Mouse (Mus musculus) MEL (cell line): Measurements from ENCODE around the gene Agpat4. TPM values are rescaled to one million over a fixed set of nuclear protein-coding genes. Genes with fewer than 3 reads are reported as not detected.

ENCODE experiments used
- DNase-seq: peaks from one replicate; pipeline ENCODE4 v3.0.0; 2011; ENCODE audit warnings: low read depth, low spot score
- H3K27ac ChIP-seq: 2 replicates; pipeline ENCODE4 v1.5.1; 2012; ENCODE audit warnings: low read depth, mild to moderate bottlenecking, control low read depth, low read length, moderate library complexity; ENCODE audit not compliant: control insufficient read depth
- H3K27me3 ChIP-seq, 2 experiments: fragments of 150-350 bp in 1 of 2; sonication (generic) in 1 of 2; 2 replicates each; pipeline ENCODE4 v1.6.1; 2012; ENCODE audit warnings: low read length in 2 of 2, mild to moderate bottlenecking in 2 of 2, improper control_type of control experiment in 1 of 2, moderate library complexity in 1 of 2; ENCODE audit not compliant: insufficient read depth in 2 of 2, control insufficient read depth in 1 of 2
- H3K36me3 ChIP-seq, 2 experiments: 2 replicates each; pipeline ENCODE4 v1.6.1; 2012 to 2014; ENCODE audit warnings: low read length in 2 of 2, improper control_type of control experiment in 1 of 2, inconsistent platforms in 1 of 2, mild to moderate bottlenecking in 1 of 2; ENCODE audit not compliant: insufficient read depth in 2 of 2, control insufficient read depth in 1 of 2
- H3K4me1 ChIP-seq, 2 experiments: fragments of 150-350 bp in 1 of 2; sonication (generic) in 1 of 2; 2 replicates each; pipeline ENCODE4 v1.6.1; 2012; ENCODE audit warnings: low read length in 2 of 2, improper control_type of control experiment in 1 of 2, mild to moderate bottlenecking in 1 of 2; ENCODE audit not compliant: insufficient read depth in 2 of 2, control insufficient read depth in 1 of 2
- H3K4me3 ChIP-seq, 2 experiments: fragments of 150-350 bp in 1 of 2; sonication (generic) in 1 of 2; 2 replicates each; pipeline ENCODE4 v1.5.1; 2012; ENCODE audit warnings: low read depth in 2 of 2, low read length in 2 of 2, mild to moderate bottlenecking in 2 of 2, moderate library complexity in 2 of 2, control low read depth in 1 of 2, improper control_type of control experiment in 1 of 2; ENCODE audit not compliant: control insufficient read depth in 1 of 2, insufficient read depth in 1 of 2
- H3K79me2 ChIP-seq: 2 replicates; pipeline ENCODE4 v1.6.1; 2012; ENCODE audit warnings: mild to moderate bottlenecking, low read length, moderate library complexity; ENCODE audit not compliant: control insufficient read depth, poor library complexity, insufficient read depth
- H3K9ac ChIP-seq: 2 replicates; pipeline ENCODE4 v1.6.1; 2012; ENCODE audit warnings: low read depth, mild to moderate bottlenecking, control low read depth, low read length, moderate library complexity; ENCODE audit not compliant: control insufficient read depth, poor library complexity, severe bottlenecking
- H3K9me3 ChIP-seq: fragments of 150-350 bp; sonication (generic); replicated peaks from 2 replicates; pipeline ENCODE4 v1.6.1; 2012; ENCODE audit warnings: mild to moderate bottlenecking, low read length, improper control_type of control experiment, moderate library complexity; ENCODE audit not compliant: insufficient read depth
- BHLHE40 ChIP-seq: IDR thresholded peaks from 2 replicates; pipeline ENCODE4 v1.6.1; 2012; ENCODE audit warnings: low read depth, mild to moderate bottlenecking, inconsistent platforms, low read length, improper control_type of control experiment, borderline replicate concordance
- CHD1 ChIP-seq: IDR thresholded peaks from 2 replicates; pipeline ENCODE4 v1.6.1; 2012; ENCODE audit warnings: low read depth, mild to moderate bottlenecking, inconsistent platforms, low read length, improper control_type of control experiment
- CHD2 ChIP-seq: IDR thresholded peaks from 2 replicates; pipeline ENCODE4 v1.6.1; 2011; ENCODE audit warnings: low read length, improper control_type of control experiment
- CTCF ChIP-seq, 3 experiments: IDR thresholded peaks in 2 of 3; conservative IDR thresholded peaks in 1 of 3; 2 replicates each; pipeline ENCODE4 v1.5.1; 2011 to 2012; ENCODE audit warnings: low read length in 3 of 3, low read depth in 2 of 3, mild to moderate bottlenecking in 2 of 3, improper control_type of control experiment in 1 of 3, inconsistent platforms in 1 of 3, mixed read lengths in 1 of 3, moderate library complexity in 1 of 3; ENCODE audit not compliant: control insufficient read depth in 1 of 3, insufficient read depth in 1 of 3, poor library complexity in 1 of 3, severe bottlenecking in 1 of 3
- EP300 ChIP-seq, 2 experiments: IDR thresholded peaks; 2 replicates each; pipeline ENCODE4 v1.6.1; 2011; ENCODE audit warnings: improper control_type of control experiment in 2 of 2, low read length in 2 of 2, low read depth in 1 of 2, mild to moderate bottlenecking in 1 of 2
- GABPA ChIP-seq: IDR thresholded peaks from 2 replicates; pipeline ENCODE4 v1.6.1; 2012; ENCODE audit warnings: low read depth, mild to moderate bottlenecking, inconsistent platforms, low read length, improper control_type of control experiment, moderate library complexity
- GATA1 ChIP-seq: IDR thresholded peaks from 2 replicates; pipeline ENCODE4 v1.6.1; 2011; ENCODE audit warnings: low read depth, low read length, improper control_type of control experiment
- KAT2A ChIP-seq: conservative IDR thresholded peaks from 2 replicates; pipeline ENCODE4 v1.6.1; 2012; ENCODE audit warnings: low read depth, low read length, improper control_type of control experiment, inconsistent platforms
- MAFK ChIP-seq: IDR thresholded peaks from 2 replicates; pipeline ENCODE4 v1.6.1; 2011; ENCODE audit warnings: low read depth, mild to moderate bottlenecking, low read length, improper control_type of control experiment, borderline replicate concordance
- MAX ChIP-seq: IDR thresholded peaks from 2 replicates; pipeline ENCODE4 v1.6.1; 2011; ENCODE audit warnings: low read length, improper control_type of control experiment
- NRF1 ChIP-seq: IDR thresholded peaks from 2 replicates; pipeline ENCODE4 v1.6.1; 2014; ENCODE audit warnings: low read depth, mild to moderate bottlenecking, inconsistent platforms, low read length, improper control_type of control experiment, moderate library complexity; ENCODE audit not compliant: poor library complexity, insufficient read depth, severe bottlenecking
- POLR2AphosphoS2 ChIP-seq: IDR thresholded peaks from 2 replicates; pipeline ENCODE4 v1.6.1; 2011; ENCODE audit warnings: low read length, improper control_type of control experiment
- RCOR1 ChIP-seq: IDR thresholded peaks from 2 replicates; pipeline ENCODE4 v1.6.1; 2012; ENCODE audit warnings: low read depth, mild to moderate bottlenecking, inconsistent platforms, low read length, improper control_type of control experiment
- SIN3A ChIP-seq: IDR thresholded peaks from 2 replicates; pipeline ENCODE4 v1.6.1; 2012; ENCODE audit warnings: low read length, improper control_type of control experiment, inconsistent platforms
- TAL1 ChIP-seq: IDR thresholded peaks from 2 replicates; pipeline ENCODE4 v1.6.1; 2012; ENCODE audit warnings: mild to moderate bottlenecking, inconsistent platforms, low read length, moderate library complexity, mixed read lengths
- TCF12 ChIP-seq: IDR thresholded peaks from 2 replicates; pipeline ENCODE4 v1.6.1; 2014; ENCODE audit warnings: low read depth, mild to moderate bottlenecking, inconsistent platforms, low read length, improper control_type of control experiment, moderate library complexity
- UBTF ChIP-seq: IDR thresholded peaks from 2 replicates; pipeline ENCODE4 v1.6.1; 2012; ENCODE audit warnings: low read depth, mild to moderate bottlenecking, inconsistent platforms, low read length, improper control_type of control experiment, moderate library complexity, borderline replicate concordance; ENCODE audit not compliant: insufficient read depth
- ZC3H11A ChIP-seq: IDR thresholded peaks from 2 replicates; pipeline ENCODE4 v1.6.1; 2012; ENCODE audit warnings: low read depth, mild to moderate bottlenecking, inconsistent platforms, low read length, improper control_type of control experiment
- polyA plus RNA-seq, 2 experiments: library from polyadenylated mRNA; stranded (reverse) in 1 of 2; unstranded in 1 of 2; fragments of >175 nt in 1 of 2; fragments of >200 nt in 1 of 2; gene quantifications; 2 replicates each; pipeline versions ENCODE4 v1.2.1 to v1.2.4; 2012; ENCODE audit warnings: low replicate concordance in 2 of 2, low read depth in 1 of 2; ENCODE audit not compliant: insufficient read length in 2 of 2, insufficient read depth in 1 of 2, missing spikeins in 1 of 2
- total RNA-seq: library from RNA; depleted of rRNA; stranded (reverse); fragments of 300-350 nt; gene quantifications from 2 replicates; pipeline ENCODE4 v1.2.3, GENCODE M21; 2012

Agpat4 gene
- total and polyA plus RNA-seq, 3 experiments, result 3.3 to 9.3 TPM; not detected in 1

GRCm38 (mm10) chr17:12182702-12183485 is 64.4 kb downstream of the Agpat4 start:
- Histone ChIP-seq H3K27me3 (no peaks in the 10 kb centered on the region), H3K9me3 (no peaks in the 10 kb centered on the region), H3K4me3 (no peak overlapping the region), H3K36me3 (peaks cover 0 to 21% of the 10 kb centered on the region in 2 experiments; a peak in 2 of 4 replicates), H3K9ac (no peak overlapping the region), H3K27ac (no peak overlapping the region), H3K79me2 (no peaks in the 10 kb centered on the region), H3K4me1 (peaks cover 16 to 21% of the 10 kb centered on the region in 2 experiments)
- DNase-seq, result no peak
- no peak for TF ChIP-seq UBTF
- TF ChIP-seq TAL1, result no peak
- no peak for TF ChIP-seq CTCF (IDR thresholded peaks at IDR 0.05 in 2 of 3, conservative IDR thresholded peaks at IDR 0.05 in 1 of 3; ENCODE audit: control insufficient read depth in 1 of 3, insufficient read depth in 1 of 3, low read depth in 2 of 3, low read length in 3 of 3, poor library complexity in 1 of 3, severe bottlenecking in 1 of 3)
- no peak for TF ChIP-seq POLR2AphosphoS2
- TF ChIP-seq BHLHE40, result no peak
- TF ChIP-seq TCF12, result no peak
- TF ChIP-seq ZC3H11A, result no peak

GRCm38 (mm10) chr17:12184283-12184682 is 65.8 kb downstream of the Agpat4 start:
- Histone ChIP-seq H3K4me3 (no peak overlapping the region), H3K9me3 (no peaks in the 10 kb centered on the region), H3K9ac (no peak overlapping the region), H3K79me2 (no peaks in the 10 kb centered on the region), H3K4me1 (peaks cover 16 to 21% of the 10 kb centered on the region in 2 experiments), H3K36me3 (peaks cover 0 to 21% of the 10 kb centered on the region in 2 experiments; a peak in 2 of 4 replicates), H3K27me3 (no peaks in the 10 kb centered on the region), H3K27ac (no peak overlapping the region)
- no peak for DNase-seq
- TF ChIP-seq CHD2 (no peak), POLR2AphosphoS2 (no peak), GABPA (no peak), RCOR1 (no peak), MAFK (no peak), MAX (no peak), EP300 (IDR thresholded peaks at IDR 0.05; ENCODE audit: low read depth in 1 of 2, low read length in 2 of 2) (no peak), ZC3H11A (no peak), SIN3A (no peak), NRF1 (no peak), TAL1 (no peak), UBTF (no peak), GATA1 (no peak), KAT2A (no peak), CHD1 (no peak)
